Mouse (Mus musculus): ENCODE measurements at regions not wholly inside any gene's neighbourhood (a gene's known extent, or its start where the extent isn't known, plus 50 kb on each side); places are given as distances from the start of the nearest gene placed in this dataset.

DNA sequence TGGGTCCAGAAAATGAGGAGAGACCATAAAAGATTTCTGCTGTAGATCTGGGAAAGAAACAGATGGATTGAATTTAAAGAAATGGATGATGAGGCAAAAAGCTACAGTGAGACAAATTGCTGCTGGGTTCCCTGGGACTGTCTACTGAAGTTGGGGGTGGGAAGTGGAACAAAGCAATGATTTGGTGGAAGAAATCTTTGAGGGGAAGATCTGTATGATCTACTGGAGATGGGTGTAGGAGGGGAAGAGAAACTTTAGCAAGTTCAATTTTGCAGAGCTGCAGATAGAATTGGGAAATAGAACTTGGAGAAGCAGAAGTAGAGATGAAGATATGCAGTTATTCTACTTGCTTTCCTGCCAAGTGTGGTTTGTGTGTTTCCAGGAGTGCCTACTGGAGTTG lies 5478.8 kb downstream of the 9330182O14Rik start:
- TF ChIP-seq CTCF (IDR thresholded peaks at IDR 0.05; ENCODE audit: borderline replicate concordance, extremely low read depth, insufficient read depth, insufficient read length) (no peak), POLR2A (IDR thresholded peaks at IDR 0.05; ENCODE audit: borderline replicate concordance, extremely low read depth, insufficient read depth, insufficient read length, poor library complexity, severe bottlenecking) (no peak)
